Mouse (Mus musculus) gastrocnemius, adult 2 months (tissue): ENCODE measurements around the gene Tbc1d21. TPM values are rescaled to one million over a fixed set of nuclear protein-coding genes. Genes with fewer than 3 reads are reported as not detected.

ENCODE experiments used
- DNase-seq: peaks from one replicate; pipeline ENCODE4 v3.0.0; 2022
- H3K27ac ChIP-seq: fragments of 200-600 bp; 2 replicates; pipeline ENCODE4 v1.8.1; 2022; ENCODE audit warnings: mild to moderate bottlenecking
- H3K4me3 ChIP-seq: fragments of 200-600 bp; 2 replicates; pipeline ENCODE4 v1.8.1; 2022; ENCODE audit warnings: mild to moderate bottlenecking, moderate library complexity
- CTCF ChIP-seq: fragments of 200-600 bp; IDR thresholded peaks from 2 replicates; pipeline ENCODE4 v1.8.1; 2022; ENCODE audit warnings: antibody characterized with exemption, mild to moderate bottlenecking, moderate library complexity
- intact Hi-C: fragments of 180-260 bp; cut with DNase I; formaldehyde crosslinking; loops from one replicate; pipeline ENCODE4 v1.15.1; 2025
- total RNA-seq, 2 experiments: library from RNA; stranded (reverse); gene quantifications; 2 replicates each; pipeline ENCODE4 v1.2.3; 2021

Tbc1d21 gene
- total RNA-seq, 2 experiments from 2014 or later, result not detected

- TF ChIP-seq CTCF, result no peak
- intact Hi-C loops, result no loop called here
- Histone ChIP-seq H3K4me3 (no peak overlapping the region), H3K27ac (no peak overlapping the region)
- DNase-seq, result no peak
Measured at GRCm38 (mm10) chr9:58327382-58327781, 42.9 kb downstream of the Tbc1d21 start.

- no peak for DNase-seq
- Histone ChIP-seq H3K27ac (no peak overlapping the region), H3K4me3 (no peak overlapping the region)
- TF ChIP-seq CTCF, result no peak
- intact Hi-C loops, result no loop called here
Measured at GRCm38 (mm10) chr9:58326477-58327180, 43.6 kb downstream of the Tbc1d21 start.

- intact Hi-C loops, result no loop called here
- no peak for DNase-seq
- no peak overlapping the region for H3K4me3 ChIP-seq
- peak; percentile 41 for TF ChIP-seq CTCF
- no peak overlapping the region for H3K27ac ChIP-seq
Measured at GRCm38 (mm10) chr9:58321681-58322080, 48.6 kb downstream of the Tbc1d21 start.

GRCm38 (mm10) chr9:58318317-58318716 lies 51.9 kb downstream of the Tbc1d21 start:
- no peak for DNase-seq
- TF ChIP-seq CTCF, result no peak
- Histone ChIP-seq H3K27ac (no peak overlapping the region), H3K4me3 (no peak overlapping the region)
- intact Hi-C loops, result no loop called here

GRCm38 (mm10) chr9:58317381-58317780 lies 52.9 kb downstream of the Tbc1d21 start:
- no peak for TF ChIP-seq CTCF
- no peak overlapping the region for H3K27ac ChIP-seq
- H3K4me3 ChIP-seq, result no peak overlapping the region
- intact Hi-C loops, result no loop called here
- no peak for DNase-seq

GRCm38 (mm10) chr9:58316784-58317183 lies 53.5 kb downstream of the Tbc1d21 start:
- intact Hi-C loops, result no loop called here
- no peak for DNase-seq
- Histone ChIP-seq H3K27ac (no peak overlapping the region), H3K4me3 (no peak overlapping the region)
- TF ChIP-seq CTCF, result no peak

GRCm38 (mm10) chr9:58315850-58316249 lies 54.4 kb downstream of the Tbc1d21 start:
- Histone ChIP-seq H3K4me3 (no peak overlapping the region), H3K27ac (peak overlapping the region; percentile 78)
- TF ChIP-seq CTCF, result no peak
- intact Hi-C loops, result no loop called here
- DNase-seq, result peak; percentile 54

GRCm38 (mm10) chr9:58314682-58315360 lies 55.4 kb downstream of the Tbc1d21 start:
- peak overlapping the region; percentile 32 for H3K4me3 ChIP-seq
- H3K27ac ChIP-seq, result peak overlapping the region; percentile 78
- TF ChIP-seq CTCF, result no peak
- peak; percentile 64 for DNase-seq
- intact Hi-C loops, result no loop called here

GRCm38 (mm10) chr9:58312944-58313359 lies 57.3 kb downstream of the Tbc1d21 start, which contains the start of gene Loxl1:
Loxl1 (minus strand) TSS chr9:58313186.
- DNase-seq, result peak; percentile 88
- peak within 1 kb of the TSS; percentile 87 for H3K27ac ChIP-seq
- intact Hi-C loops, result no loop called here
- peak within 1 kb of the TSS; percentile 74 for H3K4me3 ChIP-seq
- no peak for TF ChIP-seq CTCF

GRCm38 (mm10) chr9:58312196-58312943 lies 57.9 kb downstream of the Tbc1d21 start:
- DNase-seq, result peak; percentile 71
- TF ChIP-seq CTCF, result no peak
- intact Hi-C loops, result no loop called here
- peak overlapping the region; percentile 74 for H3K4me3 ChIP-seq
- H3K27ac ChIP-seq, result peak overlapping the region; percentile 87

GRCm38 (mm10) chr9:58311191-58311910 lies 58.9 kb downstream of the Tbc1d21 start:
- H3K4me3 ChIP-seq, result peak overlapping the region; percentile 74
- intact Hi-C loops, result no loop called here
- TF ChIP-seq CTCF, result peak; percentile 17; the same call in 1 of the 2 replicates
- peak overlapping the region; percentile 87 for H3K27ac ChIP-seq
- DNase-seq, result peak; percentile 55

GRCm38 (mm10) chr9:58310043-58310660 lies 60.1 kb downstream of the Tbc1d21 start:
- peak overlapping the region; percentile 87 for H3K27ac ChIP-seq
- TF ChIP-seq CTCF, result no peak
- peak overlapping the region; percentile 74 for H3K4me3 ChIP-seq
- DNase-seq, result peak; percentile 80
- intact Hi-C loops, result no loop called here

Other genes starting within 250 kb of the Tbc1d21 start
- gene Islr, start 166.1 kb downstream of the Tbc1d21 start, total RNA-seq, result 10 to 100 TPM; 11.9 to 26.1 TPM
- 1 to 10 TPM; 2.6 to 3.3 TPM for gene Islr2, start 166.1 kb downstream of the Tbc1d21 start, total RNA-seq
- gene Pml, start 120.7 kb downstream of the Tbc1d21 start, total RNA-seq, result 1 to 10 TPM; 4.1 to 4.5 TPM
- gene Stoml1, start 117.3 kb downstream of the Tbc1d21 start, total RNA-seq, result 1 to 10 TPM; 6.8 to 7.3 TPM
- gene Loxl1, start 57.3 kb downstream of the Tbc1d21 start, total RNA-seq, result 10 to 100 TPM; 10.6 to 17.9 TPM
- 10 to 100 TPM; 17.3 to 20.1 TPM for gene Insyn1, start 118.1 kb upstream of the Tbc1d21 start, total RNA-seq
- gene Cd276, start 185.0 kb upstream of the Tbc1d21 start, total RNA-seq, result 10 to 100 TPM in 1 of 2 experiments, 1 to 10 TPM in 1; 9.2 to 10.2 TPM
- 100 to 1,000 TPM; 102 to 114 TPM for gene Nptn, start 211.8 kb upstream of the Tbc1d21 start, total RNA-seq